Mouse (Mus musculus) liver, postnatal 0 days (tissue): ENCODE results near the gene Cyp1b1.

ENCODE experiments used
- CTCF ChIP-seq: sonication (generic); IDR thresholded peaks from 2 replicates; pipeline ENCODE4 v1.5.1; 2016; ENCODE audit warnings: antibody characterized with exemption, low read depth
- EP300 ChIP-seq: IDR thresholded peaks from 2 replicates; pipeline ENCODE4 v1.6.1; 2016; ENCODE audit warnings: antibody characterized with exemption, low read depth, mild to moderate bottlenecking

DNA sequence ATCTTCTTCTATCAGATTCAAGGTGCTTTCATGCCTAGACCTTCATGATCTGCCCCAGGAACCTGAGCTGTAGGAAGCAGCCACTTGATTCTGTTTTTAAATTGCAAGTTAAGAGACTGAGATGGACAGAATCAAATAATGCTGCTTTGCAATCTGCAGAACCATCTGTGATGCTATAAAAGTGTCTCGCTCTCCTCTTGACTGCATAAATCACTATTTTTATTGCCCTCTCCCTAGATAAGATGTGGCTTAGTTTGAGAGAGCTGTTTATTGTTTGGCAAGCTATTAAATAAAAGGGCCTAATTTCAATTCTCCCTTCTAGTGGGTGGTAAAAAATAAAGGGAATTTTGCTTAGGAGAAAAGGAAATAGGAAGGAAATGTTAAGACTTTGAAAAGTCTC, 34.8 kb upstream of the Cyp1b1 start:
- no peak for TF ChIP-seq CTCF
- TF ChIP-seq EP300 = no peak
